Comparison of ENCODE assay signal across 11 mouse cellular contexts in genomic region chr7:24372300-24372699, GRCm38 (mm10). TPM values are rescaled to one million over a fixed set of nuclear protein-coding genes. Genes with fewer than 3 reads are reported as not detected.
DNase-seq lines count a peak whose midpoint lies in the region; ATAC-seq and TF ChIP-seq lines count a peak whose summit lies in the region.
"Had no signal": no experiment of that assay in that cellular context is flagged by ENCODE, and none has a peak within 500 bp of the region (broad histone marks: within the 10 kb centered on the region; RNA-seq: fewer than 3 reads in every experiment).

No protein-coding gene starts in this region.

- peak overlapping the region; percentile 77 for H3K27ac ChIP-seq in hindbrain, embryonic 13.5 days
- no peak overlapping the region for H3K27ac ChIP-seq in hindbrain, embryonic 16.5 days (ENCODE audit: low read depth, low read length)
- H3K27ac ChIP-seq in MEL (ENCODE audit: control insufficient read depth, low read depth, low read length): peak overlapping the region; percentile 97
- H3K27ac ChIP-seq in liver, embryonic 11.5 days (ENCODE audit: low read depth, low read length): peak overlapping the region; percentile 99
- H3K27ac ChIP-seq in midbrain, embryonic 11.5 days (ENCODE audit: low read depth, low read length): no peak overlapping the region

- H3K36me3 ChIP-seq in hindbrain, embryonic 13.5 days: no peaks in the 10 kb centered on the region
- no peaks in the 10 kb centered on the region for H3K36me3 ChIP-seq in hindbrain, embryonic 16.5 days (ENCODE audit: control insufficient read depth, insufficient read depth, low read length)
- H3K36me3 ChIP-seq in MEL (ENCODE audit: control insufficient read depth in 1 of 2, insufficient read depth in 2 of 2, low read length in 2 of 2) (peaks cover 2 to 27% of the 10 kb centered on the region in 2 experiments), myocyte (ENCODE audit: control insufficient read depth, insufficient read depth) (no peaks in the 10 kb centered on the region)
- H3K36me3 ChIP-seq in liver, embryonic 11.5 days (ENCODE audit: control insufficient read depth, insufficient read depth, low read length): peaks cover 3% of the 10 kb centered on the region; the same call in 1 of the 2 replicates
- H3K36me3 ChIP-seq in midbrain, embryonic 11.5 days (ENCODE audit: control insufficient read depth, insufficient read depth, low read length): no peaks in the 10 kb centered on the region

- no peak; a peak in 1 of 4 replicates for TF ChIP-seq EP300 in MEL (IDR thresholded peaks at IDR 0.05; ENCODE audit: low read depth in 1 of 2, low read length in 2 of 2)

- H3ac ChIP-seq in myocyte (ENCODE audit: control insufficient read depth, insufficient read length): no peak overlapping the region

- TF ChIP-seq RAD21 in MEL (IDR thresholded peaks at IDR 0.05; ENCODE audit: low read depth, low read length): no peak

- H3K4me1 ChIP-seq in hindbrain, embryonic 13.5 days (replicated peaks): peaks cover 26% of the 10 kb centered on the region
- peaks cover 9% of the 10 kb centered on the region for H3K4me1 ChIP-seq in hindbrain, embryonic 16.5 days (ENCODE audit: control insufficient read depth, insufficient read depth, low read depth, low read length)
- peaks cover 19 to 60% of the 10 kb centered on the region in 2 experiments for H3K4me1 ChIP-seq in MEL (ENCODE audit: control insufficient read depth in 1 of 2, insufficient read depth in 2 of 2, low read length in 2 of 2)
- peaks cover 28% of the 10 kb centered on the region for H3K4me1 ChIP-seq in liver, embryonic 11.5 days (replicated peaks; ENCODE audit: control insufficient read depth, insufficient read depth, low read length)
- H3K4me1 ChIP-seq in midbrain, embryonic 11.5 days (ENCODE audit: control insufficient read depth, insufficient read depth, low read length): no peaks in the 10 kb centered on the region; the same call in 1 of the 2 replicates

- WGBS in hindbrain, embryonic 13.5 days: 79% methylated on average over 6 of the region's 11 CpGs
- 84% methylated on average over 6 of the region's 11 CpGs for WGBS in hindbrain, embryonic 16.5 days
- 45% methylated on average over 11 of the region's 11 CpGs for WGBS in liver, embryonic 11.5 days
- WGBS in midbrain, embryonic 11.5 days: 87% methylated on average over 11 of the region's 11 CpGs

- H3K9me3 ChIP-seq in hindbrain, embryonic 13.5 days: no peaks in the 10 kb centered on the region
- H3K9me3 ChIP-seq in hindbrain, embryonic 16.5 days (ENCODE audit: control insufficient read depth, low read length): no peaks in the 10 kb centered on the region
- no peaks in the 10 kb centered on the region for H3K9me3 ChIP-seq in MEL (replicated peaks; ENCODE audit: insufficient read depth, low read length)
- no peaks in the 10 kb centered on the region for H3K9me3 ChIP-seq in liver, embryonic 11.5 days (ENCODE audit: control insufficient read depth, low read length)
- H3K9me3 ChIP-seq in midbrain, embryonic 11.5 days (ENCODE audit: control insufficient read depth, low read length): no peaks in the 10 kb centered on the region

- ATAC-seq in hindbrain, embryonic 13.5 days (ENCODE audit: low FRiP score): no peak
- no peak for ATAC-seq in hindbrain, embryonic 16.5 days
- ATAC-seq in liver, embryonic 11.5 days (replicated peaks; ENCODE audit: low FRiP score): no peak
- no peak for ATAC-seq in midbrain, embryonic 11.5 days (ENCODE audit: low FRiP score)
- ATAC-seq: midbrain, embryonic 16.5 days had no signal

- DNase-seq in MEL (ENCODE audit: low read depth, low spot score): peak; percentile 53
- DNase-seq in liver, embryonic 11.5 days (ENCODE audit: low spot score): no peak
- DNase-seq in frontal cortex, postnatal 14 days (ENCODE audit: low spot score in 2 of 2): no peak
- no peak for DNase-seq in retina, postnatal 1 day
- DNase-seq in midbrain, embryonic 11.5 days (ENCODE audit: low spot score, missing footprints): no peak
- DNase-seq: cerebellum, adult 8-10 months had no signal

- H3K9ac ChIP-seq in hindbrain, embryonic 13.5 days: no peak overlapping the region
- no peak overlapping the region for H3K9ac ChIP-seq in hindbrain, embryonic 16.5 days (ENCODE audit: low read depth, low read length)
- H3K9ac ChIP-seq in MEL (ENCODE audit: control insufficient read depth, low read depth, low read length, poor library complexity, severe bottlenecking): peak overlapping the region; percentile 95
- H3K9ac ChIP-seq in liver, embryonic 11.5 days (ENCODE audit: low read depth, low read length): peak overlapping the region; percentile 98
- H3K9ac ChIP-seq in midbrain, embryonic 11.5 days (ENCODE audit: low read length): no peak overlapping the region

- no peak for TF ChIP-seq CTCF in MEL (IDR thresholded peaks at IDR 0.05 in 2 of 3, conservative IDR thresholded peaks at IDR 0.05 in 1 of 3; ENCODE audit: control insufficient read depth in 1 of 3, insufficient read depth in 1 of 3, low read depth in 2 of 3, low read length in 3 of 3, poor library complexity in 1 of 3, severe bottlenecking in 1 of 3)

- H3K4me3 ChIP-seq in hindbrain, embryonic 13.5 days: no peak overlapping the region
- no peak overlapping the region for H3K4me3 ChIP-seq in hindbrain, embryonic 16.5 days (ENCODE audit: low read length)
- H3K4me3 ChIP-seq in MEL (ENCODE audit: control insufficient read depth in 1 of 2, insufficient read depth in 1 of 2, low read depth in 2 of 2, low read length in 2 of 2) (peak overlapping the region; percentile 74 to 90), myocyte (peak overlapping the region; percentile 56)
- peak overlapping the region; percentile 82 for H3K4me3 ChIP-seq in liver, embryonic 11.5 days (ENCODE audit: low read depth, low read length)
- H3K4me3 ChIP-seq in midbrain, embryonic 11.5 days (ENCODE audit: low read depth, low read length): no peak overlapping the region

- peaks cover 9% of the 10 kb centered on the region for H3K27me3 ChIP-seq in hindbrain, embryonic 13.5 days
- H3K27me3 ChIP-seq in hindbrain, embryonic 16.5 days (replicated peaks; ENCODE audit: control insufficient read depth, insufficient read depth, low read length): peaks cover 3% of the 10 kb centered on the region; the same call in 1 of the 2 replicates
- H3K27me3 ChIP-seq in MEL (ENCODE audit: control insufficient read depth in 1 of 2, insufficient read depth in 2 of 2, low read length in 2 of 2) (no peaks in the 10 kb centered on the region), myocyte (ENCODE audit: control insufficient read depth, insufficient read depth, insufficient read length) (no peaks in the 10 kb centered on the region)
- H3K27me3 ChIP-seq in liver, embryonic 11.5 days (replicated peaks; ENCODE audit: control insufficient read depth, insufficient read depth, low read length): no peaks in the 10 kb centered on the region; the same call in 1 of the 2 replicates
- peaks cover under 1% of the 10 kb centered on the region; the same call in 1 of the 2 replicates for H3K27me3 ChIP-seq in midbrain, embryonic 11.5 days (ENCODE audit: control insufficient read depth, insufficient read depth, low read length)

- no peak overlapping the region for H3K4me2 ChIP-seq in hindbrain, embryonic 13.5 days
- H3K4me2 ChIP-seq in hindbrain, embryonic 16.5 days (ENCODE audit: low read length): no peak overlapping the region
- H3K4me2 ChIP-seq in liver, embryonic 11.5 days: peak overlapping the region; percentile 95
- H3K4me2 ChIP-seq in myocyte (ENCODE audit: low read depth): peak overlapping the region; percentile 86
- H3K4me2 ChIP-seq in midbrain, embryonic 11.5 days: no peak overlapping the region

- H3K79me2 ChIP-seq in MEL (ENCODE audit: control insufficient read depth, insufficient read depth, low read length, poor library complexity) (peaks cover 46% of the 10 kb centered on the region), myocyte (ENCODE audit: control insufficient read depth, insufficient read depth) (peaks cover 33% of the 10 kb centered on the region)

- no peak; a peak in 1 of 4 replicates for TF ChIP-seq POLR2A in MEL (IDR thresholded peaks at IDR 0.05; ENCODE audit: control insufficient read depth in 1 of 2, insufficient read depth in 1 of 2, low read depth in 1 of 2, low read length in 2 of 2, poor library complexity in 1 of 2)
- TF ChIP-seq POLR2A in myocyte (IDR thresholded peaks at IDR 0.05; ENCODE audit: insufficient read length, low read depth): peak; percentile 78

RNA-seq across cellular contexts. Expression of gene Kcnn4, which starts 2.2 kb away (rescaled TPM):
- 1.2 and 1.5 TPM in 2 replicates for polyA plus RNA-seq in hindbrain, embryonic 13.5 days (2015; fragmentation: Nextera tagmentation; extraction: Ambion mirVana)
- polyA plus RNA-seq in hindbrain, embryonic 16.5 days (2015; fragmentation: Nextera tagmentation; extraction: Ambion mirVana): 2.5 and 3.2 TPM in 2 replicates
- total RNA-seq in MEL (2012; rRNA removed): 175 and 256 TPM in 2 replicates
- polyA plus RNA-seq in MEL (2012; ENCODE audit: insufficient read depth in 1 of 2, insufficient read length in 2 of 2, low read depth in 1 of 2, low replicate concordance in 2 of 2, missing spikeins in 1 of 2) (100 to 1,000 TPM in 1 of 2 experiments, not detected in 1; 188 TPM), myocyte (2012; fragmentation: generic; extraction: Trizol) (37.4 TPM)
- polyA plus RNA-seq in liver, embryonic 11.5 days (2014; fragmentation: Nextera tagmentation; extraction: Ambion mirVana): 119 and 123 TPM in 2 replicates
- 2.8 and 3.4 TPM in 2 replicates for polyA plus RNA-seq in midbrain, embryonic 11.5 days (2014; fragmentation: Nextera tagmentation; extraction: Ambion mirVana)

RNA-seq across cellular contexts. Expression of gene Lypd5, which starts 23.3 kb away (rescaled TPM):
- not detected in 2 replicates for polyA plus RNA-seq in hindbrain, embryonic 13.5 days (2015; fragmentation: Nextera tagmentation; extraction: Ambion mirVana)
- not detected in 2 replicates for polyA plus RNA-seq in hindbrain, embryonic 16.5 days (2015; fragmentation: Nextera tagmentation; extraction: Ambion mirVana)
- not detected in 2 replicates for total RNA-seq in MEL (2012; rRNA removed)
- polyA plus RNA-seq in MEL (2012; ENCODE audit: insufficient read depth in 1 of 2, insufficient read length in 2 of 2, low read depth in 1 of 2, low replicate concordance in 2 of 2, missing spikeins in 1 of 2) (not detected), myocyte (2012; fragmentation: generic; extraction: Trizol) (not detected)
- polyA plus RNA-seq in liver, embryonic 11.5 days (2014; fragmentation: Nextera tagmentation; extraction: Ambion mirVana): not detected in 2 replicates
- polyA plus RNA-seq in midbrain, embryonic 11.5 days (2014; fragmentation: Nextera tagmentation; extraction: Ambion mirVana): not detected in 2 replicates
- polyA plus RNA-seq: kidney, embryonic 14.5 days; midbrain, embryonic 16.5 days had no signal

RNA-seq across cellular contexts. Expression of gene Smg9, which starts 27.1 kb away (rescaled TPM):
- 31.3 and 35.9 TPM in 2 replicates for polyA plus RNA-seq in hindbrain, embryonic 13.5 days (2015; fragmentation: Nextera tagmentation; extraction: Ambion mirVana)
- 38.2 and 38.9 TPM in 2 replicates for polyA plus RNA-seq in hindbrain, embryonic 16.5 days (2015; fragmentation: Nextera tagmentation; extraction: Ambion mirVana)
- 47.5 and 54.6 TPM in 2 replicates for total RNA-seq in MEL (2012; rRNA removed)
- polyA plus RNA-seq in MEL (2012; ENCODE audit: insufficient read depth in 1 of 2, insufficient read length in 2 of 2, low read depth in 1 of 2, low replicate concordance in 2 of 2, missing spikeins in 1 of 2) (10 to 100 TPM in 1 of 2 experiments, not detected in 1; 95.3 TPM), myocyte (2012; fragmentation: generic; extraction: Trizol) (17.4 TPM)
- 30.2 and 34.8 TPM in 2 replicates for polyA plus RNA-seq in liver, embryonic 11.5 days (2014; fragmentation: Nextera tagmentation; extraction: Ambion mirVana)
- polyA plus RNA-seq in midbrain, embryonic 11.5 days (2014; fragmentation: Nextera tagmentation; extraction: Ambion mirVana): 18.7 and 20.9 TPM in 2 replicates

RNA-seq across cellular contexts. Expression of gene Tescl, which starts 38.6 kb away (rescaled TPM):
- polyA plus RNA-seq in hindbrain, embryonic 13.5 days (2015; fragmentation: Nextera tagmentation; extraction: Ambion mirVana): 0.19 TPM in 1 of 2 replicates, not detected in the other
- 0.25 and 0.44 TPM in 2 replicates for polyA plus RNA-seq in hindbrain, embryonic 16.5 days (2015; fragmentation: Nextera tagmentation; extraction: Ambion mirVana)
- total RNA-seq in MEL (2012; rRNA removed): not detected in 2 replicates
- polyA plus RNA-seq in MEL (2012; ENCODE audit: insufficient read depth in 1 of 2, insufficient read length in 2 of 2, low read depth in 1 of 2, low replicate concordance in 2 of 2, missing spikeins in 1 of 2): not detected
- polyA plus RNA-seq in liver, embryonic 11.5 days (2014; fragmentation: Nextera tagmentation; extraction: Ambion mirVana): 0.22 TPM in 1 of 2 replicates, not detected in the other
- polyA plus RNA-seq in myocyte (2012; fragmentation: generic; extraction: Trizol): 0.05 TPM
- 0.26 TPM in 1 of 2 replicates, not detected in the other for polyA plus RNA-seq in midbrain, embryonic 11.5 days (2014; fragmentation: Nextera tagmentation; extraction: Ambion mirVana)

RNA-seq across cellular contexts. Expression of gene Zfp94, which starts 55.8 kb away (rescaled TPM):
- polyA plus RNA-seq in hindbrain, embryonic 13.5 days (2015; fragmentation: Nextera tagmentation; extraction: Ambion mirVana): 18.5 and 20.7 TPM in 2 replicates
- 19.2 and 19.8 TPM in 2 replicates for polyA plus RNA-seq in hindbrain, embryonic 16.5 days (2015; fragmentation: Nextera tagmentation; extraction: Ambion mirVana)
- total RNA-seq in MEL (2012; rRNA removed): 5.9 and 6.9 TPM in 2 replicates
- polyA plus RNA-seq in MEL (2012; ENCODE audit: insufficient read depth in 1 of 2, insufficient read length in 2 of 2, low read depth in 1 of 2, low replicate concordance in 2 of 2, missing spikeins in 1 of 2) (1 to 10 TPM in 1 of 2 experiments, not detected in 1; 5.9 TPM), myocyte (2012; fragmentation: generic; extraction: Trizol) (2.1 TPM)
- 5.6 and 5.8 TPM in 2 replicates for polyA plus RNA-seq in liver, embryonic 11.5 days (2014; fragmentation: Nextera tagmentation; extraction: Ambion mirVana)
- 13.0 and 14.3 TPM in 2 replicates for polyA plus RNA-seq in midbrain, embryonic 11.5 days (2014; fragmentation: Nextera tagmentation; extraction: Ambion mirVana)

Comparison
In these comparisons a context has a peak if more than half of its experiments do, and no peak if none do; other contexts are left out.
1. H3K27ac ChIP-seq: peak in hindbrain, embryonic 13.5 days (single experiment), MEL (single experiment) and liver, embryonic 11.5 days (single experiment); none in hindbrain, embryonic 16.5 days (single experiment) and midbrain, embryonic 11.5 days (single experiment).
2. H3K4me2 ChIP-seq: peak in liver, embryonic 11.5 days (single experiment) and myocyte (single experiment); none in hindbrain, embryonic 13.5 days (single experiment), hindbrain, embryonic 16.5 days (single experiment) and midbrain, embryonic 11.5 days (single experiment).
3. H3K4me3 ChIP-seq: peak in MEL (2 of 2), liver, embryonic 11.5 days (single experiment) and myocyte (single experiment); none in hindbrain, embryonic 13.5 days (single experiment), hindbrain, embryonic 16.5 days (single experiment) and midbrain, embryonic 11.5 days (single experiment).
4. H3K9ac ChIP-seq: peak in MEL (single experiment) and liver, embryonic 11.5 days (single experiment); none in hindbrain, embryonic 13.5 days (single experiment), hindbrain, embryonic 16.5 days (single experiment) and midbrain, embryonic 11.5 days (single experiment).